Comparison of ENCODE assay signal across 8 mouse cellular contexts in the genomic region with DNA sequence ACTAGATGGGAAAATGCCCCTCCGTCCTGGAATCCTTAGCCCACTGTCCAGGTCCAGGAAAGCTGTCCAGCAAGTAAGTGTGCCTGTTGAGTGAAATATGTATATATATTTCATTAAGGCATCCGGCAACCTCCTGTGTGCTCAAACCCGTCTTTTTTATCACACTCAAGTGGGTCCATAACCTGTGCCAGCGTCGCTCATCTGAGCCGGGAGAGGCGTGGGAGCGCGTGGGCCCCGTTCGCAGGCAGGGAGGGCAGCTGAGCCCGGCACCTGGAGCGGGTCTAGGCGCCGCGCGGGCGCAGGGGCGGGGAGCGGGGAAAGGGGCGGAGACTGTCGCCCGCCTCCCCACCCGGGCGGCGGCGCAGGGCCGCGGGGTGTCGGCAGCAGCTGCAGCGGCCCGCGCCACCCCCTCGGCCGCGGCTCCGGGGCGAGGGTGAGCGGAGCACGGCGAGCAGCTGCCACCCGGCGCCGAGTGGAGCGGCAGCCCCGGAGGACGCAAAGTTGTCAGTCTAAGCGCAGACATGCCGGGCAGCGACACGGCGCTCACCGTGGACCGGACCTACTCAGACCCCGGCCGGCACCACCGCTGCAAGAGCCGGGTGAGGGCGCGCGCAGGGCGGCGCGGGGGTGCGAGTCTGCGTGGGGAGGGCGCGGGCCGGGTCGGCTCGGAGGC.
DNase-seq lines count a peak whose midpoint lies in the region; ATAC-seq and TF ChIP-seq lines count a peak whose summit lies in the region.

No protein-coding gene starts in this region.

- TF ChIP-seq EP300 in MEL (IDR thresholded peaks at IDR 0.05; ENCODE audit: low read depth in 1 of 2, low read length in 2 of 2): no peak
- no peak for TF ChIP-seq EP300 in lung, postnatal 0 days (IDR thresholded peaks at IDR 0.05)

- H3K27ac ChIP-seq in MEL (ENCODE audit: control insufficient read depth, low read depth, low read length): no peak overlapping the region
- H3K27ac ChIP-seq in hindbrain, embryonic 11.5 days (ENCODE audit: low read depth, low read length): 0 out of 2 replicates have a peak overlapping the region, but pooled peaks have one; percentile 60
- H3K27ac ChIP-seq in lung, postnatal 0 days (ENCODE audit: low read length): peak overlapping the region; percentile 82

- H3K4me2 ChIP-seq in hindbrain, embryonic 11.5 days (replicated peaks; ENCODE audit: low read depth, low read length): peak overlapping the region; percentile 95
- peak overlapping the region; percentile 88 for H3K4me2 ChIP-seq in lung, postnatal 0 days (replicated peaks; ENCODE audit: low read depth, low read length)

- peak; percentile 67 for DNase-seq in MEL (ENCODE audit: low read depth, low spot score)
- DNase-seq in cerebellum, adult 18-20 months: peak; percentile 27 to 61
- DNase-seq in frontal cortex, postnatal 14 days (ENCODE audit: low spot score in 2 of 2): peak; percentile 20 to 50
- peak; percentile 78 for DNase-seq in hindbrain, embryonic 11.5 days (ENCODE audit: low spot score)
- peak; percentile 69 to 81 for DNase-seq in layer of hippocampus, postnatal 10 days (ENCODE audit: low spot score in 2 of 2)
- DNase-seq in lung, postnatal 0 days (ENCODE audit: low spot score): peak; percentile 81
- peak; percentile 79 for DNase-seq in retina, postnatal 1 day
- peak; percentile 88 to 92 for DNase-seq in thymus, postnatal 36 days

- H3K9me3 ChIP-seq in MEL (replicated peaks; ENCODE audit: insufficient read depth, low read length): no peaks in the 10 kb centered on the region
- no peaks in the 10 kb centered on the region for H3K9me3 ChIP-seq in hindbrain, embryonic 11.5 days (ENCODE audit: control insufficient read depth, low read length)
- H3K9me3 ChIP-seq in lung, postnatal 0 days (ENCODE audit: low read length): no peaks in the 10 kb centered on the region

- WGBS in hindbrain, embryonic 11.5 days: under 1% methylated on average over 48 of the region's 71 CpGs
- WGBS in lung, postnatal 0 days: under 1% methylated on average over 55 of the region's 71 CpGs

- TF ChIP-seq POLR2A in MEL (IDR thresholded peaks at IDR 0.05; ENCODE audit: control insufficient read depth in 1 of 2, insufficient read depth in 1 of 2, low read depth in 1 of 2, low read length in 2 of 2, poor library complexity in 1 of 2): peak; percentile 24 to 69; a peak in 3 of 4 replicates

- no peak for TF ChIP-seq CTCF in MEL (IDR thresholded peaks at IDR 0.05 in 2 of 3, conservative IDR thresholded peaks at IDR 0.05 in 1 of 3; ENCODE audit: control insufficient read depth in 1 of 3, insufficient read depth in 1 of 3, low read depth in 2 of 3, low read length in 3 of 3, poor library complexity in 1 of 3, severe bottlenecking in 1 of 3)
- no peak for TF ChIP-seq CTCF in lung, postnatal 0 days (IDR thresholded peaks at IDR 0.05)

- H3K9ac ChIP-seq in MEL (ENCODE audit: control insufficient read depth, low read depth, low read length, poor library complexity, severe bottlenecking): peak overlapping the region; percentile 67
- H3K9ac ChIP-seq in hindbrain, embryonic 11.5 days (ENCODE audit: low read depth, low read length): peak overlapping the region; percentile 66
- H3K9ac ChIP-seq in lung, postnatal 0 days (replicated peaks; ENCODE audit: low read depth): peak overlapping the region; percentile 76

- H3K36me3 ChIP-seq in MEL (ENCODE audit: control insufficient read depth in 1 of 2, insufficient read depth in 2 of 2, low read length in 2 of 2): peaks cover 0 to 7% of the 10 kb centered on the region in 2 experiments; a peak in 2 of 4 replicates
- no peaks in the 10 kb centered on the region for H3K36me3 ChIP-seq in hindbrain, embryonic 11.5 days (ENCODE audit: control insufficient read depth, insufficient read depth, low read length)
- no peaks in the 10 kb centered on the region for H3K36me3 ChIP-seq in lung, postnatal 0 days (ENCODE audit: insufficient read depth, low read length)

- H3K79me2 ChIP-seq in MEL (ENCODE audit: control insufficient read depth, insufficient read depth, low read length, poor library complexity): peaks cover 3% of the 10 kb centered on the region; the same call in 1 of the 2 replicates

- no peak for TF ChIP-seq RAD21 in MEL (IDR thresholded peaks at IDR 0.05; ENCODE audit: low read depth, low read length)

- no peaks in the 10 kb centered on the region for H3K27me3 ChIP-seq in MEL (ENCODE audit: control insufficient read depth in 1 of 2, insufficient read depth in 2 of 2, low read length in 2 of 2)
- H3K27me3 ChIP-seq in hindbrain, embryonic 11.5 days (ENCODE audit: control insufficient read depth, insufficient read depth, low read length): peaks cover 19% of the 10 kb centered on the region
- no peaks in the 10 kb centered on the region for H3K27me3 ChIP-seq in lung, postnatal 0 days (replicated peaks; ENCODE audit: insufficient read depth, low read length)

- H3K4me1 ChIP-seq in MEL (ENCODE audit: control insufficient read depth in 1 of 2, insufficient read depth in 2 of 2, low read length in 2 of 2): peaks cover 15 to 18% of the 10 kb centered on the region in 2 experiments
- H3K4me1 ChIP-seq in hindbrain, embryonic 11.5 days (replicated peaks; ENCODE audit: control insufficient read depth, insufficient read depth, low read length): no peaks in the 10 kb centered on the region; the same call in 1 of the 2 replicates
- peaks cover under 1% of the 10 kb centered on the region; the same call in 1 of the 2 replicates for H3K4me1 ChIP-seq in lung, postnatal 0 days (ENCODE audit: insufficient read depth, low read depth, low read length)

- H3K4me3 ChIP-seq in MEL (ENCODE audit: control insufficient read depth in 1 of 2, insufficient read depth in 1 of 2, low read depth in 2 of 2, low read length in 2 of 2): peak overlapping the region; percentile 82 to 95
- peak overlapping the region; percentile 80 for H3K4me3 ChIP-seq in hindbrain, embryonic 11.5 days (ENCODE audit: low read depth, low read length)
- peak overlapping the region; percentile 75 for H3K4me3 ChIP-seq in lung, postnatal 0 days (ENCODE audit: low read depth, low read length)

- peak; percentile 89 for ATAC-seq in hindbrain, embryonic 11.5 days (ENCODE audit: low FRiP score)
- peak; percentile 93 for ATAC-seq in lung, postnatal 0 days

TF ChIP-seq in MEL, 35 proteins besides CTCF, POLR2A, EP300 and RAD21:
- no peak for TF ChIP-seq TAL1 (IDR thresholded peaks at IDR 0.05; ENCODE audit: low read length)
- no peak for TF ChIP-seq CHD2 (IDR thresholded peaks at IDR 0.05; ENCODE audit: low read length)
- no peak for TF ChIP-seq MYB (IDR thresholded peaks at IDR 0.05; ENCODE audit: low read depth, low read length)
- TF ChIP-seq MYC (IDR thresholded peaks at IDR 0.05; ENCODE audit: low read depth, low read length): no peak
- TF ChIP-seq NRF1 (IDR thresholded peaks at IDR 0.05; ENCODE audit: insufficient read depth, low read depth, low read length, poor library complexity, severe bottlenecking): peak; percentile 56; the same call in 1 of the 2 replicates
- no peak for TF ChIP-seq GATA1 (IDR thresholded peaks at IDR 0.05; ENCODE audit: low read depth, low read length)
- peak; percentile 68; the same call in 1 of the 2 replicates for TF ChIP-seq ZMIZ1 (IDR thresholded peaks at IDR 0.05; ENCODE audit: low read depth, low read length)
- no peak for TF ChIP-seq UBTF (IDR thresholded peaks at IDR 0.05; ENCODE audit: borderline replicate concordance, insufficient read depth, low read depth, low read length)
- no peak for TF ChIP-seq ZNF384 (IDR thresholded peaks at IDR 0.05; ENCODE audit: low read depth, low read length)
- no peak for TF ChIP-seq TBP (IDR thresholded peaks at IDR 0.05; ENCODE audit: low read depth, low read length)
- TF ChIP-seq POLR2AphosphoS2 (IDR thresholded peaks at IDR 0.05; ENCODE audit: low read length): no peak
- TF ChIP-seq ETS1 (IDR thresholded peaks at IDR 0.05; ENCODE audit: low read depth, low read length): no peak; the same call in 1 of the 2 replicates
- TF ChIP-seq SIN3A (IDR thresholded peaks at IDR 0.05; ENCODE audit: low read length): no peak; the same call in 1 of the 2 replicates
- TF ChIP-seq JUND (IDR thresholded peaks at IDR 0.05; ENCODE audit: low read depth, low read length): no peak
- no peak for TF ChIP-seq MAZ (IDR thresholded peaks at IDR 0.05; ENCODE audit: low read depth, low read length)
- TF ChIP-seq MXI1 (IDR thresholded peaks at IDR 0.05; ENCODE audit: low read depth, low read length): no peak
- no peak for TF ChIP-seq BHLHE40 (IDR thresholded peaks at IDR 0.05; ENCODE audit: borderline replicate concordance, low read depth, low read length)
- TF ChIP-seq CHD1 (IDR thresholded peaks at IDR 0.05; ENCODE audit: low read depth, low read length): no peak
- no peak for TF ChIP-seq ZKSCAN1 (IDR thresholded peaks at IDR 0.05; ENCODE audit: low read depth, low read length)
- TF ChIP-seq KAT2A (conservative IDR thresholded peaks at IDR 0.05; ENCODE audit: low read depth, low read length): no peak
- no peak for TF ChIP-seq HCFC1 (IDR thresholded peaks at IDR 0.05; ENCODE audit: low read depth, low read length)
- no peak for TF ChIP-seq E2F4 (IDR thresholded peaks at IDR 0.05; ENCODE audit: borderline replicate concordance, low read depth, low read length)
- TF ChIP-seq ELF1 (IDR thresholded peaks at IDR 0.05; ENCODE audit: low read depth, low read length): no peak
- TF ChIP-seq NELFE (IDR thresholded peaks at IDR 0.05; ENCODE audit: low read depth, low read length): peak; percentile 54
TF ChIP-seq in MEL: peak in this region for 3.

Comparison
In these comparisons a context has a peak if more than half of its experiments do, and no peak if none do; other contexts are left out.
1. DNase-seq: peak in every context shown above with its lines; median percentile 90 in thymus, postnatal 36 days; 81 in lung, postnatal 0 days; 79 in retina, postnatal 1 day; 78 in hindbrain, embryonic 11.5 days; 75 in layer of hippocampus, postnatal 10 days; 67 in MEL; 44 in cerebellum, adult 18-20 months; 35 in frontal cortex, postnatal 14 days.